Mouse (Mus musculus) CH12.LX (cell line): ENCODE data around the gene Slc1a4. TPM values are rescaled to one million over a fixed set of nuclear protein-coding genes. Genes with fewer than 3 reads are reported as not detected.
A peak's percentile ranks its signal among the peaks of the same experiment; 100 is the strongest.

Experiments
- DNase-seq: peaks from one replicate; pipeline ENCODE4 v3.0.0-alpha.2; 2013; ENCODE audit errors: extremely low read depth
- H3K27ac ChIP-seq: 2 replicates; pipeline ENCODE4 v1.5.1; 2012; ENCODE audit warnings: low read depth, mild to moderate bottlenecking, control low read depth, moderate library complexity; ENCODE audit not compliant: insufficient read depth
- H3K27me3 ChIP-seq: replicated peaks from 2 replicates; pipeline ENCODE3; 2012; ENCODE audit warnings: inconsistent platforms
- H3K36me3 ChIP-seq, 2 experiments: replicated peaks in 1 of 2; 2 replicates each; pipeline versions ENCODE3 to v1.6.1; 2012; ENCODE audit warnings: inconsistent platforms in 1 of 2, low read length in 1 of 2, mild to moderate bottlenecking in 1 of 2, mixed read lengths in 1 of 2, moderate library complexity in 1 of 2; ENCODE audit not compliant: control insufficient read depth in 1 of 2, insufficient read depth in 1 of 2
- H3K4me1 ChIP-seq, 2 experiments: 2 replicates each; pipeline ENCODE4 v1.6.1; 2012; ENCODE audit warnings: inconsistent platforms in 1 of 2, moderate library complexity in 1 of 2; ENCODE audit not compliant: insufficient read depth in 2 of 2, control insufficient read depth in 1 of 2
- H3K4me2 ChIP-seq: 2 replicates; pipeline ENCODE4 v1.6.1; 2012; ENCODE audit warnings: low read depth, mild to moderate bottlenecking, control low read depth; ENCODE audit not compliant: poor library complexity, insufficient read depth, severe bottlenecking
- H3K4me3 ChIP-seq, 3 experiments: fragments of 150-350 bp in 1 of 3; sonication (generic) in 1 of 3; replicated peaks in 1 of 3; 2 replicates each; pipeline versions ENCODE3 to v1.5.1; 2011 to 2012; ENCODE audit warnings: low read depth in 2 of 3, low read length in 2 of 3, mild to moderate bottlenecking in 2 of 3, moderate library complexity in 2 of 3, control low read depth in 1 of 3, improper control_type of control experiment in 1 of 3, inconsistent platforms in 1 of 3, mixed read lengths in 1 of 3; ENCODE audit not compliant: poor library complexity in 1 of 3
- H3K79me2 ChIP-seq: replicated peaks from 2 replicates; pipeline ENCODE4 v1.6.1; 2012; ENCODE audit warnings: mild to moderate bottlenecking, moderate library complexity; ENCODE audit not compliant: control insufficient read depth, poor library complexity, insufficient read depth, severe bottlenecking; ENCODE audit errors: extremely low read depth
- H3K9ac ChIP-seq: 2 replicates; pipeline ENCODE4 v1.6.1; 2012; ENCODE audit warnings: low read depth, mild to moderate bottlenecking, control low read depth, moderate library complexity; ENCODE audit not compliant: insufficient read depth
- H3K9me3 ChIP-seq: replicated peaks from 2 replicates; pipeline ENCODE3; 2012; ENCODE audit warnings: low read length, inconsistent platforms, mixed read lengths
- CHD1 ChIP-seq: IDR thresholded peaks from 2 replicates; pipeline ENCODE4 v1.6.1; 2012; ENCODE audit warnings: low read depth, low read length, improper control_type of control experiment, inconsistent platforms
- CHD2 ChIP-seq: IDR thresholded peaks from 2 replicates; pipeline ENCODE4 v1.6.1; 2011; ENCODE audit warnings: low read length, improper control_type of control experiment
- CTCF ChIP-seq, 2 experiments: IDR thresholded peaks in 1 of 2; conservative IDR thresholded peaks in 1 of 2; 2 replicates each; pipeline ENCODE4 v1.5.1; 2011 to 2012; ENCODE audit warnings: low read depth in 2 of 2, low read length in 2 of 2, improper control_type of control experiment in 1 of 2, inconsistent platforms in 1 of 2, mild to moderate bottlenecking in 1 of 2, moderate library complexity in 1 of 2
- ETS1 ChIP-seq: conservative IDR thresholded peaks from 2 replicates; pipeline ENCODE4 v1.6.1; 2012; ENCODE audit warnings: low read depth, mild to moderate bottlenecking, inconsistent platforms, low read length, improper control_type of control experiment, moderate library complexity
- MAFK ChIP-seq: IDR thresholded peaks from 2 replicates; pipeline ENCODE4 v1.6.1; 2011; ENCODE audit warnings: low read length, improper control_type of control experiment; ENCODE audit not compliant: insufficient replicate concordance
- MEF2A ChIP-seq: IDR thresholded peaks from 2 replicates; pipeline ENCODE4 v1.6.1; 2014; ENCODE audit warnings: low read depth, mild to moderate bottlenecking, inconsistent platforms, low read length, improper control_type of control experiment, borderline replicate concordance
- NRF1 ChIP-seq: IDR thresholded peaks from 2 replicates; pipeline ENCODE4 v1.6.1; 2014; ENCODE audit warnings: low read depth, mild to moderate bottlenecking, inconsistent platforms, low read length, improper control_type of control experiment, moderate library complexity
- TBP ChIP-seq: conservative IDR thresholded peaks from 2 replicates; pipeline ENCODE4 v1.6.1; 2011; ENCODE audit warnings: low read depth, low read length, improper control_type of control experiment
- dilution Hi-C: fragments of 300-500 bp; cut with MboI; formaldehyde crosslinking; loops from 2 replicates; pipeline ENCODE4 v1.14.3; 2020; ENCODE audit warnings: low sequenced_read_pairs; ENCODE audit not compliant: extremely low pct_unique_long_range_greater_than_20kb, extremely low pct_ligation_motif_present
- in situ Hi-C: fragments of 300-500 bp; cut with MboI; formaldehyde crosslinking; loops from 3 replicates; pipeline ENCODE4 v1.14.3; 2019; ENCODE audit warnings: low sequenced_read_pairs, low pct_ligation_motif_present, low pct_unique_long_range_greater_than_20kb, mixed read lengths
- polyA plus RNA-seq: library from polyadenylated mRNA; unstranded; fragments of >175 nt; gene quantifications from 2 replicates; pipeline ENCODE4 v1.2.1, GENCODE M21; 2012; ENCODE audit warnings: low read depth; ENCODE audit not compliant: insufficient read length
- total RNA-seq, 2 experiments: library from RNA; depleted of rRNA; stranded (reverse); fragments of 300-350 nt in 1 of 2; fragments of >200 nt in 1 of 2; gene quantifications; 2 replicates each; pipeline ENCODE4 v1.2.3; 2012 to 2014

Gene Slc1a4
- total and polyA plus RNA-seq, 3 experiments: 29.3 to 52.7 (median 37.8) TPM

DNA sequence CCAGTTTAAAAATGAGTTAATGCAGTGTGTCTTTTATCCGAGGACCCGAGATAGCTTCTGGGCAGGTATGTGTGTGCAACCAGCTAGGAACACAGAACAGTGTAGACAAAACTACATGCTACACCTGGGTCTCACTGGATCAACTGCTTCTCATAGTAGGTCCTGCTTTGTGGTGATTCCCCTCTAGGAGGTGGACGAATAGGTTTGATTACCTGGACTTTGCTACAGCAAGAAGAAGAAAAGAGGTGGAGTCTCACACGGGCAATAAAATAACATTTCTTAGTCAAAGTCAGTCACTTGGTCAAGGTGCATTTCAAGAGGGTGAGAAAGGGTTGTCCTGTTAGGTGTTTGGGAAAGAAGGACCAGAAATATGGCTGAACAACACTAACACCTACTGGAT is 11.4 kb upstream of the Slc1a4 start:
- H3K4me2 ChIP-seq: no peak overlapping the region
- no peaks in the 10 kb centered on the region for H3K9me3 ChIP-seq
- no peak overlapping the region for H3K4me3 ChIP-seq
- TF ChIP-seq CTCF (conservative IDR thresholded peaks at IDR 0.05 in 1 of 2, IDR thresholded peaks at IDR 0.05 in 1 of 2; ENCODE audit: low read depth in 2 of 2, low read length in 2 of 2) (no peak), MEF2A (no peak), ETS1 (no peak), TBP (no peak), CHD1 (no peak), CHD2 (no peak), NRF1 (no peak)
- no peaks in the 10 kb centered on the region for H3K36me3 ChIP-seq
- in situ Hi-C loops (loop anchor here (5.0 kb wide), 1 partner anchor 53 kb away; no protein-coding TSS in a partner anchor), dilution Hi-C loops (no loop called here)
- no peaks in the 10 kb centered on the region for H3K27me3 ChIP-seq
- no peak overlapping the region for H3K27ac ChIP-seq
- H3K9ac ChIP-seq: no peak overlapping the region
- DNase-seq: no peak
- no peaks in the 10 kb centered on the region for H3K79me2 ChIP-seq
- peaks cover under 1 to 14% of the 10 kb centered on the region in 2 experiments for H3K4me1 ChIP-seq

DNA sequence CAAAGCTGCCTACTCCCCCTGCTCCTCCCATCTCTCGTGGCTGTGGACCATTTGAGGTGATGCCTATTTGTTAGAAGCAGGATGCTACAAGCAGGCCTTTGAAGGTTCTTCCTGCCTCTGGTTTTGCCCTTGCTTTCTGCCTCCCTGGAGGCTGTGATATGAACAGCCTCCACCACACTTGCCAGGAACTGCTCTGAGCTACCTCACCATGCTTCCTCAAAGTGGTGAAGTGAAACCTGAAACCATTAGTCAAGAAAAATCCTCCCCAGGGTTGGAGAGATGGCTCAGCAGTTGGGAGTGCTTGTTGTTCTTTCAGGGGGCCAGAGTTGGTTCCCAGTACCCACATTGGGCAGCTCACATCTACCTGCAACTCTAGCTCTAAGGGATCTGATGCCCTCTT is 9.1 kb upstream of the Slc1a4 start:
- Histone ChIP-seq H3K27me3 (no peaks in the 10 kb centered on the region), H3K36me3 (no peaks in the 10 kb centered on the region), H3K4me3 (no peak overlapping the region)
- DNase-seq: no peak
- no peak for TF ChIP-seq TBP
- peak in 1 of 2 experiments; percentile 18; a peak in 1 of 4 replicates for TF ChIP-seq CTCF (conservative IDR thresholded peaks at IDR 0.05 in 1 of 2, IDR thresholded peaks at IDR 0.05 in 1 of 2; ENCODE audit: low read depth in 2 of 2, low read length in 2 of 2)
- TF ChIP-seq, all 38 proteins: peak for 1
- H3K4me1 ChIP-seq: peaks cover 3 to 20% of the 10 kb centered on the region in 2 experiments
- H3K79me2 ChIP-seq: no peaks in the 10 kb centered on the region
- no peak overlapping the region for H3K9ac ChIP-seq
- no peaks in the 10 kb centered on the region for H3K9me3 ChIP-seq
- no peak overlapping the region for H3K4me2 ChIP-seq
- dilution Hi-C loops (no loop called here), in situ Hi-C loops (loop anchor here (5.0 kb wide), 1 partner anchor 56 kb away; no protein-coding TSS in a partner anchor)
- no peak overlapping the region for H3K27ac ChIP-seq

DNA sequence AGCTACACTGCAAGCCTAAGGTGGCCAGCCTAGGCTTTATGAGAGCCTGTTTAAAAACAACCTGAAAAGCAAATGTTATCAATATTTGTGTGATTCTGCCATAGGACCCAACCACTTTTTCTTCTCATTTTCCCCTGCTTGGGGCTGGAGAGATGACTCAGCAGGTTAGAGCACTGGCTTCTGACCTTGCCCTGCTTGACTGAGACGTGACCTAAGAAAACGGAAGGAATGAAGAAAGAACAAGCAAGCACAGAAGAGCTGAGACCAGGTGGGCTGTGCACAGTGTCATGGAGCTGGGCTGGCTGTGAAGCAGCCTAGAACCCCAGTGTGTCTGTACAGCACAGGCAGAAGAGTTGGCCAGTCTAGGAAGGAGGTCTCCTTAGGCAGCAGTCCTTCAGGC is 6.2 kb upstream of the Slc1a4 start:
- H3K4me1 ChIP-seq: peaks cover 11 to 28% of the 10 kb centered on the region in 2 experiments
- H3K36me3 ChIP-seq: no peaks in the 10 kb centered on the region
- H3K9me3 ChIP-seq: no peaks in the 10 kb centered on the region
- DNase-seq: no peak
- no peaks in the 10 kb centered on the region for H3K79me2 ChIP-seq
- H3K4me3 ChIP-seq: no peak overlapping the region
- H3K9ac ChIP-seq: no peak overlapping the region
- in situ Hi-C loops (no loop called here), dilution Hi-C loops (no loop called here)
- peak; percentile 74 for TF ChIP-seq MAFK
- TF ChIP-seq CHD1: no peak
- H3K27ac ChIP-seq: no peak overlapping the region
- H3K4me2 ChIP-seq: no peak overlapping the region
- no peaks in the 10 kb centered on the region for H3K27me3 ChIP-seq
